Comparison of ENCODE assay signal across 14 mouse cellular contexts in genomic region chr3:86075593-86075992, GRCm38 (mm10).
A peak's percentile ranks its signal among the peaks of the same experiment; 100 is the strongest.
DNase-seq lines count a peak whose midpoint lies in the region; ATAC-seq and TF ChIP-seq lines count a peak whose summit lies in the region.
"Had no signal": no experiment of that assay in that cellular context is flagged by ENCODE, and none has a peak within 500 bp of the region (broad histone marks: within the 10 kb centered on the region; RNA-seq: fewer than 3 reads in every experiment).

No protein-coding gene starts in this region.

- no peak overlapping the region for H3K4me3 ChIP-seq in hindbrain, postnatal 0 days (ENCODE audit: low read length)
- H3K4me3 ChIP-seq in hindbrain, embryonic 10.5 days = no peak overlapping the region
- no peak overlapping the region for H3K4me3 ChIP-seq in lung, embryonic 14.5 days (ENCODE audit: low read depth, low read length)
- H3K4me3 ChIP-seq in MEL (ENCODE audit: control insufficient read depth in 1 of 2, insufficient read depth in 1 of 2, low read depth in 2 of 2, low read length in 2 of 2) = no peak overlapping the region
- no peak overlapping the region for H3K4me3 ChIP-seq in stomach, postnatal 0 days (ENCODE audit: low read depth, low read length)

- TF ChIP-seq CTCF in hindbrain, postnatal 0 days (IDR thresholded peaks at IDR 0.05; ENCODE audit: low read depth) = peak; percentile 51
- TF ChIP-seq CTCF in lung, embryonic 14.5 days (IDR thresholded peaks at IDR 0.05; ENCODE audit: low read depth) = peak; percentile 50
- TF ChIP-seq CTCF in MEL (IDR thresholded peaks at IDR 0.05 in 2 of 3, conservative IDR thresholded peaks at IDR 0.05 in 1 of 3; ENCODE audit: control insufficient read depth in 1 of 3, insufficient read depth in 1 of 3, low read depth in 2 of 3, low read length in 3 of 3, poor library complexity in 1 of 3, severe bottlenecking in 1 of 3) = peak in 2 of 3 experiments; percentile 26 to 27; a peak in 4 of 6 replicates
- peak; percentile 64 for TF ChIP-seq CTCF in stomach, postnatal 0 days (IDR thresholded peaks at IDR 0.05; ENCODE audit: low read depth)

- no peak overlapping the region for H3K9ac ChIP-seq in hindbrain, postnatal 0 days (replicated peaks; ENCODE audit: low read length)
- no peak overlapping the region for H3K9ac ChIP-seq in lung, embryonic 14.5 days
- H3K9ac ChIP-seq in MEL (ENCODE audit: control insufficient read depth, low read depth, low read length, poor library complexity, severe bottlenecking) = no peak overlapping the region
- H3K9ac ChIP-seq in stomach, postnatal 0 days (ENCODE audit: low read length) = no peak overlapping the region

- no peak for TF ChIP-seq POLR2A in MEL (IDR thresholded peaks at IDR 0.05; ENCODE audit: control insufficient read depth in 1 of 2, insufficient read depth in 1 of 2, low read depth in 1 of 2, low read length in 2 of 2, poor library complexity in 1 of 2)

- no peaks in the 10 kb centered on the region for H3K79me2 ChIP-seq in MEL (ENCODE audit: control insufficient read depth, insufficient read depth, low read length, poor library complexity)

- no peak overlapping the region for H3K4me2 ChIP-seq in hindbrain, postnatal 0 days (ENCODE audit: low read depth, low read length)
- H3K4me2 ChIP-seq in lung, embryonic 14.5 days = no peak overlapping the region
- no peak overlapping the region for H3K4me2 ChIP-seq in stomach, postnatal 0 days (replicated peaks; ENCODE audit: low read depth)

- H3K27ac ChIP-seq in hindbrain, postnatal 0 days = no peak overlapping the region
- H3K27ac ChIP-seq in hindbrain, embryonic 10.5 days = no peak overlapping the region
- no peak overlapping the region for H3K27ac ChIP-seq in lung, embryonic 14.5 days (ENCODE audit: low read depth)
- H3K27ac ChIP-seq in MEL (ENCODE audit: control insufficient read depth, low read depth, low read length) = no peak overlapping the region
- H3K27ac ChIP-seq in stomach, postnatal 0 days (replicated peaks) = no peak overlapping the region
- H3K27ac ChIP-seq: macrophage had no signal

- WGBS in hindbrain, postnatal 0 days = 98% methylated on average over 5 of the region's 5 CpGs
- WGBS in hindbrain, embryonic 10.5 days = 90% methylated on average over 5 of the region's 5 CpGs
- WGBS in lung, embryonic 14.5 days = 91% methylated on average over 5 of the region's 5 CpGs
- 92% methylated on average over 5 of the region's 5 CpGs for WGBS in stomach, postnatal 0 days

- DNase-seq in hindbrain, postnatal 0 days (ENCODE audit: low spot score) = no peak
- DNase-seq in hindbrain, embryonic 10.5 days (ENCODE audit: low spot score) = no peak
- no peak for DNase-seq in lung, embryonic 14.5 days
- no peak for DNase-seq in lung, postnatal 4 days
- no peak for DNase-seq in MEL (ENCODE audit: low read depth, low spot score)
- DNase-seq in stomach, postnatal 0 days (ENCODE audit: low spot score) = no peak
- DNase-seq in spleen, postnatal 36 days (ENCODE audit: low spot score in 2 of 2) = no peak
- DNase-seq: adrenal gland, postnatal 10 days; heart, postnatal 4 days; midbrain, embryonic 14.5 days; spleen, adult 18-20 months had no signal

- no peak for ATAC-seq in hindbrain, postnatal 0 days
- ATAC-seq in lung, embryonic 14.5 days (ENCODE audit: insufficient read depth) = no peak
- ATAC-seq in stomach, postnatal 0 days (ENCODE audit: low FRiP score, low TSS enrichment) = no peak
- ATAC-seq: CD4-positive, CD25-positive, alpha-beta regulatory T cell, adult 4 months; inflammation-experienced regulatory T-cells, adult 6 months had no signal

- peak; percentile 34 for TF ChIP-seq RAD21 in MEL (IDR thresholded peaks at IDR 0.05; ENCODE audit: low read depth, low read length)

- H3K9me3 ChIP-seq in hindbrain, postnatal 0 days (ENCODE audit: low read length) = no peaks in the 10 kb centered on the region
- H3K9me3 ChIP-seq in hindbrain, embryonic 10.5 days = no peaks in the 10 kb centered on the region
- no peaks in the 10 kb centered on the region for H3K9me3 ChIP-seq in lung, embryonic 14.5 days (ENCODE audit: low read depth, low read length)
- no peaks in the 10 kb centered on the region for H3K9me3 ChIP-seq in MEL (replicated peaks; ENCODE audit: insufficient read depth, low read length)
- no peaks in the 10 kb centered on the region for H3K9me3 ChIP-seq in stomach, postnatal 0 days (ENCODE audit: control insufficient read depth, low read length)

- no peaks in the 10 kb centered on the region for H3K4me1 ChIP-seq in hindbrain, postnatal 0 days (ENCODE audit: insufficient read depth, low read length)
- no peaks in the 10 kb centered on the region for H3K4me1 ChIP-seq in hindbrain, embryonic 10.5 days (replicated peaks)
- H3K4me1 ChIP-seq in lung, embryonic 14.5 days (ENCODE audit: insufficient read depth) = no peaks in the 10 kb centered on the region
- H3K4me1 ChIP-seq in MEL (ENCODE audit: control insufficient read depth in 1 of 2, insufficient read depth in 2 of 2, low read length in 2 of 2) = no peaks in the 10 kb centered on the region
- no peaks in the 10 kb centered on the region for H3K4me1 ChIP-seq in stomach, postnatal 0 days (replicated peaks; ENCODE audit: control insufficient read depth, insufficient read depth)

- H3K27me3 ChIP-seq in hindbrain, postnatal 0 days (ENCODE audit: insufficient read depth, low read length) = no peaks in the 10 kb centered on the region
- H3K27me3 ChIP-seq in hindbrain, embryonic 10.5 days (ENCODE audit: insufficient read depth, poor library complexity, severe bottlenecking) = no peaks in the 10 kb centered on the region
- H3K27me3 ChIP-seq in lung, embryonic 14.5 days (ENCODE audit: insufficient read depth, low read length) = no peaks in the 10 kb centered on the region
- H3K27me3 ChIP-seq in MEL (ENCODE audit: control insufficient read depth in 1 of 2, insufficient read depth in 2 of 2, low read length in 2 of 2) = no peaks in the 10 kb centered on the region; a peak in 1 of 4 replicates
- H3K27me3 ChIP-seq in stomach, postnatal 0 days (ENCODE audit: control insufficient read depth, insufficient read depth, low read length) = no peaks in the 10 kb centered on the region

- H3K36me3 ChIP-seq in hindbrain, postnatal 0 days (ENCODE audit: insufficient read depth, low read length) = no peaks in the 10 kb centered on the region
- H3K36me3 ChIP-seq in hindbrain, embryonic 10.5 days = no peaks in the 10 kb centered on the region
- H3K36me3 ChIP-seq in lung, embryonic 14.5 days (ENCODE audit: insufficient read depth) = no peaks in the 10 kb centered on the region
- H3K36me3 ChIP-seq in MEL (ENCODE audit: control insufficient read depth in 1 of 2, insufficient read depth in 2 of 2, low read length in 2 of 2) = no peaks in the 10 kb centered on the region
- H3K36me3 ChIP-seq in stomach, postnatal 0 days (ENCODE audit: control insufficient read depth, insufficient read depth, low read length) = no peaks in the 10 kb centered on the region

- no peak for TF ChIP-seq EP300 in MEL (IDR thresholded peaks at IDR 0.05; ENCODE audit: low read depth in 1 of 2, low read length in 2 of 2)
- TF ChIP-seq EP300 in stomach, postnatal 0 days (optimal IDR thresholded peaks at IDR 0.05) = no peak

TF ChIP-seq in MEL, 35 proteins besides CTCF, POLR2A, EP300 and RAD21:
- TF ChIP-seq ZKSCAN1 (IDR thresholded peaks at IDR 0.05; ENCODE audit: low read depth, low read length) (no peak), TBP (IDR thresholded peaks at IDR 0.05; ENCODE audit: low read depth, low read length) (no peak)
